In the genomic region with DNA sequence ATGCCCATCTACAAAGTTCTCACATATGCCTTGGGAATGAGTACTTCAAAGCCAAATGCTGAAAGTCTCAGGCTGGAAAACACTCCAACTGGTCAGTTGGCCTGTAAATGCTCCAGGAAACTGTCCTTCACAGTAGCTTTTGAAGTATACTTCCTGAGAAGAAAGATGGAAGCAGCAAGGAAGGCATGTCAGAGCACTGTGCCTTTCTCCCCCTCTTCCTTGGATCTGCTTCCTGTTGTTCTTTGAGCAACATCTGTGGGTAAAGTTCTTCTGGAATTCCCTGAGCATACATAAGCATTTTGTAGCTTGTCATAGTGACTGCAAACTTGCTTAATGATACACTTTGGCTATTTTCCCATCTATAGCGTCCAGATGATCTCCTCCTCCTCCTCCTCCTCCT, we compare ENCODE assay signal across 13 mouse cellular contexts. TPM values are rescaled to one million over a fixed set of nuclear protein-coding genes. Genes with fewer than 3 reads are reported as not detected.
DNase-seq lines count a peak whose midpoint lies in the region; ATAC-seq and TF ChIP-seq lines count a peak whose summit lies in the region.
"Had no signal": no experiment of that assay in that cellular context is flagged by ENCODE, and none has a peak within 500 bp of the region (broad histone marks: within the 10 kb centered on the region; RNA-seq: fewer than 3 reads in every experiment).

No protein-coding gene starts in this region.

- H3K9me3 ChIP-seq in kidney, embryonic 15.5 days (replicated peaks), result no peaks in the 10 kb centered on the region
- H3K9me3 ChIP-seq in stomach, embryonic 15.5 days, result no peaks in the 10 kb centered on the region
- no peaks in the 10 kb centered on the region for H3K9me3 ChIP-seq in stomach, postnatal 0 days (ENCODE audit: control insufficient read depth, low read length)
- no peaks in the 10 kb centered on the region for H3K9me3 ChIP-seq in forebrain, embryonic 13.5 days (replicated peaks)
- H3K9me3 ChIP-seq: forebrain, embryonic 15.5 days had no signal

- H3K36me3 ChIP-seq in heart, adult 2 months (ENCODE audit: control insufficient read depth, insufficient read depth, low read length), result no peaks in the 10 kb centered on the region
- H3K36me3 ChIP-seq in kidney, embryonic 15.5 days, result no peaks in the 10 kb centered on the region
- no peaks in the 10 kb centered on the region for H3K36me3 ChIP-seq in stomach, embryonic 15.5 days
- H3K36me3 ChIP-seq in stomach, postnatal 0 days (ENCODE audit: control insufficient read depth, insufficient read depth, low read length), result no peaks in the 10 kb centered on the region
- H3K36me3 ChIP-seq in forebrain, embryonic 13.5 days (ENCODE audit: poor library complexity, severe bottlenecking), result no peaks in the 10 kb centered on the region
- H3K36me3 ChIP-seq: forebrain, embryonic 15.5 days had no signal

- no peak for TF ChIP-seq POLR2A in heart, adult 2 months (IDR thresholded peaks at IDR 0.05; ENCODE audit: insufficient read depth, low read depth, low read length)

- intact Hi-C loops in heart, adult 2 months (cut with DNase I), result loop anchor here (5.0 kb wide), 2 partner anchors 45 to 185 kb away; partner anchors contain the start of gene Nom1

- H3K9ac ChIP-seq in heart, adult 2 months (ENCODE audit: low read depth, low read length), result no peak overlapping the region
- no peak overlapping the region for H3K9ac ChIP-seq in kidney, embryonic 15.5 days
- H3K9ac ChIP-seq in stomach, embryonic 15.5 days, result no peak overlapping the region
- no peak overlapping the region for H3K9ac ChIP-seq in stomach, postnatal 0 days (ENCODE audit: low read length)
- H3K9ac ChIP-seq in forebrain, embryonic 13.5 days, result no peak overlapping the region
- H3K9ac ChIP-seq: forebrain, embryonic 15.5 days had no signal

- whole genome bisulfite sequencing in heart, adult 2 months, result 14% methylated on average over 1 of the region's 1 CpGs
- WGBS in kidney, embryonic 15.5 days, result 29% methylated on average over 1 of the region's 1 CpGs
- 12% methylated on average over 1 of the region's 1 CpGs for WGBS in stomach, embryonic 15.5 days
- WGBS in stomach, postnatal 0 days, result 23% methylated on average over 1 of the region's 1 CpGs
- 65% methylated on average over 1 of the region's 1 CpGs for WGBS in forebrain, embryonic 13.5 days

- no peaks in the 10 kb centered on the region for H3K79me2 ChIP-seq in heart, adult 2 months (replicated peaks; ENCODE audit: control insufficient read depth, insufficient read depth, low read length)

- no peak overlapping the region for H3K4me2 ChIP-seq in kidney, embryonic 15.5 days
- H3K4me2 ChIP-seq in stomach, embryonic 15.5 days, result no peak overlapping the region
- H3K4me2 ChIP-seq in stomach, postnatal 0 days (replicated peaks; ENCODE audit: low read depth), result no peak overlapping the region
- H3K4me2 ChIP-seq in forebrain, embryonic 13.5 days, result no peak overlapping the region
- H3K4me2 ChIP-seq: forebrain, embryonic 15.5 days; liver, embryonic 11.5 days had no signal

- H3K27ac ChIP-seq in heart, adult 2 months, result peak overlapping the region; percentile 82
- peak overlapping the region; percentile 77 for H3K27ac ChIP-seq in kidney, embryonic 15.5 days
- H3K27ac ChIP-seq in stomach, embryonic 15.5 days, result peak overlapping the region; percentile 44; the same call in 1 of the 2 replicates
- no peak overlapping the region; the same call in none of the 2 replicates for H3K27ac ChIP-seq in stomach, postnatal 0 days (replicated peaks)
- H3K27ac ChIP-seq in forebrain, embryonic 13.5 days, result no peak overlapping the region
- H3K27ac ChIP-seq: forebrain, embryonic 15.5 days had no signal

- TF ChIP-seq EP300 in heart, adult 2 months (IDR thresholded peaks at IDR 0.05; ENCODE audit: insufficient read depth, low read depth, low read length), result no peak
- TF ChIP-seq EP300 in stomach, postnatal 0 days (optimal IDR thresholded peaks at IDR 0.05), result no peak

- no peaks in the 10 kb centered on the region for H3K27me3 ChIP-seq in heart, adult 2 months (ENCODE audit: control insufficient read depth, insufficient read depth, low read length)
- no peaks in the 10 kb centered on the region for H3K27me3 ChIP-seq in kidney, embryonic 15.5 days
- no peaks in the 10 kb centered on the region for H3K27me3 ChIP-seq in stomach, embryonic 15.5 days (replicated peaks)
- H3K27me3 ChIP-seq in stomach, postnatal 0 days (ENCODE audit: control insufficient read depth, insufficient read depth, low read length), result no peaks in the 10 kb centered on the region
- H3K27me3 ChIP-seq in forebrain, embryonic 13.5 days, result no peaks in the 10 kb centered on the region

- H3K4me3 ChIP-seq in heart, adult 2 months, result no peak overlapping the region
- H3K4me3 ChIP-seq in kidney, embryonic 15.5 days (replicated peaks), result no peak overlapping the region
- H3K4me3 ChIP-seq in stomach, embryonic 15.5 days (replicated peaks), result no peak overlapping the region
- no peak overlapping the region for H3K4me3 ChIP-seq in stomach, postnatal 0 days (ENCODE audit: low read depth, low read length)
- H3K4me3 ChIP-seq in forebrain, embryonic 13.5 days, result no peak overlapping the region
- H3K4me3 ChIP-seq: forebrain, embryonic 15.5 days had no signal

- ATAC-seq in kidney, embryonic 15.5 days (replicated peaks; ENCODE audit: low FRiP score), result no peak
- ATAC-seq in stomach, embryonic 15.5 days (ENCODE audit: insufficient read depth, low FRiP score, low read depth), result no peak
- no peak for ATAC-seq in stomach, postnatal 0 days (ENCODE audit: low FRiP score, low TSS enrichment)
- ATAC-seq in forebrain, embryonic 13.5 days, result no peak
- ATAC-seq: forebrain, embryonic 15.5 days had no signal

- peaks cover 9% of the 10 kb centered on the region for H3K4me1 ChIP-seq in heart, adult 2 months (ENCODE audit: control insufficient read depth, insufficient read depth, low read length)
- peaks cover 13% of the 10 kb centered on the region for H3K4me1 ChIP-seq in kidney, embryonic 15.5 days
- peaks cover 15% of the 10 kb centered on the region for H3K4me1 ChIP-seq in stomach, embryonic 15.5 days
- peaks cover 3% of the 10 kb centered on the region; the same call in 1 of the 2 replicates for H3K4me1 ChIP-seq in stomach, postnatal 0 days (replicated peaks; ENCODE audit: control insufficient read depth, insufficient read depth)
- H3K4me1 ChIP-seq in forebrain, embryonic 13.5 days, result no peaks in the 10 kb centered on the region
- H3K4me1 ChIP-seq: forebrain, embryonic 15.5 days had no signal

- DNase-seq in heart, adult 2 months, result no peak
- no peak for DNase-seq in heart, postnatal 4 days
- no peak for DNase-seq in kidney, postnatal 25 days
- DNase-seq in stomach, postnatal 0 days (ENCODE audit: low spot score), result no peak
- DNase-seq in adrenal gland, postnatal 36 days, result no peak
- DNase-seq: B cell, adult 2 months; cerebellum, adult 11-12 months; left cerebral cortex, postnatal 4 days had no signal

- TF ChIP-seq CTCF in heart, adult 2 months (IDR thresholded peaks at IDR 0.05), result no peak
- TF ChIP-seq CTCF in stomach, postnatal 0 days (IDR thresholded peaks at IDR 0.05; ENCODE audit: low read depth), result no peak

RNA-seq across cellular contexts. Expression of gene Lmbr1, which starts 9.4 kb away (rescaled TPM):
- 10 to 100 TPM; 12.4 to 13.4 TPM for total RNA-seq in heart, adult 2 months (2021)
- polyA plus RNA-seq in heart, adult 2 months (2012; rRNA removed), result 5.3 and 8.3 TPM in 2 replicates
- 10 to 100 TPM; 19.2 to 21.2 TPM for total RNA-seq in heart, postnatal 4 days (2021)
- 11.5 and 12.2 TPM in 2 replicates for polyA plus RNA-seq in kidney, embryonic 15.5 days (2015; fragmentation: Nextera tagmentation; extraction: Ambion mirVana)
- polyA plus RNA-seq in stomach, embryonic 15.5 days (2015; fragmentation: Nextera tagmentation; extraction: Ambion mirVana), result 10.9 and 11.4 TPM in 2 replicates
- 12.2 and 13.0 TPM in 2 replicates for polyA plus RNA-seq in stomach, postnatal 0 days (2015; fragmentation: Nextera tagmentation; extraction: Ambion mirVana)
- 17.3 and 18.7 TPM in 2 replicates for polyA plus RNA-seq in forebrain, embryonic 13.5 days (2015; fragmentation: Nextera tagmentation; extraction: Ambion mirVana)
- total RNA-seq in adrenal gland, postnatal 36 days (2021), result 10 to 100 TPM; 10.6 to 12.8 TPM

RNA-seq across cellular contexts. Expression of gene Nom1, which starts 46.9 kb away (rescaled TPM):
- 10 to 100 TPM; 13.4 to 16.1 TPM for total RNA-seq in heart, adult 2 months (2021)
- 4.5 and 9.3 TPM in 2 replicates for polyA plus RNA-seq in heart, adult 2 months (2012; rRNA removed)
- total RNA-seq in heart, postnatal 4 days (2021), result 10 to 100 TPM; 13.3 to 15.7 TPM
- polyA plus RNA-seq in kidney, embryonic 15.5 days (2015; fragmentation: Nextera tagmentation; extraction: Ambion mirVana), result 25.9 and 29.3 TPM in 2 replicates
- polyA plus RNA-seq in stomach, embryonic 15.5 days (2015; fragmentation: Nextera tagmentation; extraction: Ambion mirVana), result 22.8 and 29.5 TPM in 2 replicates
- 16.4 and 16.5 TPM in 2 replicates for polyA plus RNA-seq in stomach, postnatal 0 days (2015; fragmentation: Nextera tagmentation; extraction: Ambion mirVana)
- polyA plus RNA-seq in forebrain, embryonic 13.5 days (2015; fragmentation: Nextera tagmentation; extraction: Ambion mirVana), result 26.0 and 26.6 TPM in 2 replicates
- 10 to 100 TPM; 36.3 to 42.3 TPM for total RNA-seq in adrenal gland, postnatal 36 days (2021)

Comparison
In these comparisons a context has a peak if more than half of its experiments do, and no peak if none do; other contexts are left out.
1. H3K27ac ChIP-seq: peak in heart, adult 2 months (single experiment), kidney, embryonic 15.5 days (single experiment) and stomach, embryonic 15.5 days (single experiment); none in stomach, postnatal 0 days (single experiment) and forebrain, embryonic 13.5 days (single experiment).